Mouse (Mus musculus) embryonic fibroblast, embryonic 13.5 days (primary cell): ENCODE measurements around the gene Tmtc2. TPM values are rescaled to one million over a fixed set of nuclear protein-coding genes. Genes with fewer than 3 reads are reported as not detected.

Experiments used
- H3K27ac ChIP-seq: 2 replicates; pipeline ENCODE4 v1.5.1; 2012; ENCODE audit warnings: low read length, control low read depth, inconsistent platforms; ENCODE audit not compliant: insufficient read depth
- H3K4me1 ChIP-seq: 2 replicates; pipeline ENCODE4 v1.6.1; 2011; ENCODE audit warnings: low read length; ENCODE audit not compliant: control insufficient read depth, insufficient read depth
- H3K4me3 ChIP-seq: 2 replicates; pipeline ENCODE4 v1.5.1; 2011; ENCODE audit warnings: mild to moderate bottlenecking, control low read depth, low read length; ENCODE audit not compliant: insufficient read depth
- CTCF ChIP-seq: IDR thresholded peaks from 2 replicates; pipeline ENCODE4 v1.5.1; 2011; ENCODE audit warnings: mild to moderate bottlenecking, control low read depth, low read length, moderate library complexity, borderline replicate concordance; ENCODE audit not compliant: insufficient read depth
- POLR2A ChIP-seq: IDR thresholded peaks from 2 replicates; pipeline ENCODE4 v1.6.1; 2011; ENCODE audit warnings: low read depth, mild to moderate bottlenecking, control low read depth, low read length, moderate library complexity
- polyA plus RNA-seq: library from polyadenylated mRNA; stranded (reverse); fragments of >200 nt; gene quantifications from 2 replicates; pipeline ENCODE4 v1.2.4, GENCODE M21; 2011; ENCODE audit warnings: low read depth; ENCODE audit not compliant: missing spikeins, insufficient read length

The Tmtc2 gene
- polyA plus RNA-seq, 1 experiment = 8.8 TPM

- TF ChIP-seq CTCF = no peak
- TF ChIP-seq POLR2A = no peak
Measured at GRCm38 (mm10) chr10:105332856-105333255, 241.4 kb downstream of the Tmtc2 start.

GRCm38 (mm10) chr10:105330327-105330726 lies 243.9 kb downstream of the Tmtc2 start:
- H3K4me3 ChIP-seq = no peak overlapping the region
- no peak overlapping the region for H3K27ac ChIP-seq
- H3K4me1 ChIP-seq = no peaks in the 10 kb centered on the region
- TF ChIP-seq CTCF = no peak
- no peak for TF ChIP-seq POLR2A

More at GRCm38 (mm10) chr10:105332856-105333255, 241.4 kb downstream of the Tmtc2 start:
- H3K4me1 ChIP-seq = no peaks in the 10 kb centered on the region
- no peak overlapping the region for H3K4me3 ChIP-seq
- H3K27ac ChIP-seq = no peak overlapping the region

- H3K4me3 ChIP-seq = no peak overlapping the region
- H3K27ac ChIP-seq = no peak overlapping the region
- no peaks in the 10 kb centered on the region for H3K4me1 ChIP-seq
- TF ChIP-seq CTCF = no peak
Measured at GRCm38 (mm10) chr10:105323646-105324192, 250.5 kb downstream of the Tmtc2 start.

- TF ChIP-seq CTCF = no peak
- TF ChIP-seq POLR2A = no peak
Measured at GRCm38 (mm10) chr10:105319299-105320057, 254.8 kb downstream of the Tmtc2 start.

GRCm38 (mm10) chr10:105318869-105319268 lies 255.4 kb downstream of the Tmtc2 start:
- TF ChIP-seq CTCF (no peak), POLR2A (no peak)
- no peak overlapping the region for H3K27ac ChIP-seq
- H3K4me3 ChIP-seq = no peak overlapping the region
- no peaks in the 10 kb centered on the region for H3K4me1 ChIP-seq

More at GRCm38 (mm10) chr10:105319299-105320057, 254.8 kb downstream of the Tmtc2 start:
- no peak overlapping the region for H3K4me3 ChIP-seq
- no peaks in the 10 kb centered on the region for H3K4me1 ChIP-seq
- no peak overlapping the region for H3K27ac ChIP-seq

GRCm38 (mm10) chr10:105312986-105313385 lies 261.3 kb downstream of the Tmtc2 start:
- TF ChIP-seq POLR2A = no peak
- no peak for TF ChIP-seq CTCF
- no peaks in the 10 kb centered on the region for H3K4me1 ChIP-seq
- no peak overlapping the region for H3K27ac ChIP-seq
- no peak overlapping the region for H3K4me3 ChIP-seq

- TF ChIP-seq POLR2A (no peak), CTCF (no peak)
- H3K27ac ChIP-seq = no peak overlapping the region
- H3K4me1 ChIP-seq = no peaks in the 10 kb centered on the region
- no peak overlapping the region for H3K4me3 ChIP-seq
Measured at GRCm38 (mm10) chr10:105297560-105297959, 276.7 kb downstream of the Tmtc2 start.

GRCm38 (mm10) chr10:105292961-105293360 lies 281.3 kb downstream of the Tmtc2 start:
- Histone ChIP-seq H3K27ac (no peak overlapping the region), H3K4me1 (no peaks in the 10 kb centered on the region), H3K4me3 (no peak overlapping the region)
- TF ChIP-seq POLR2A (no peak), CTCF (no peak)

- Histone ChIP-seq H3K4me1 (peaks cover 2% of the 10 kb centered on the region; the same call in 1 of the 2 replicates), H3K4me3 (no peak overlapping the region), H3K27ac (no peak overlapping the region)
- TF ChIP-seq POLR2A (no peak), CTCF (no peak)
Measured at GRCm38 (mm10) chr10:105288472-105288871, 285.8 kb downstream of the Tmtc2 start.

GRCm38 (mm10) chr10:105287575-105287974 lies 286.7 kb downstream of the Tmtc2 start:
- H3K4me3 ChIP-seq = no peak overlapping the region
- TF ChIP-seq POLR2A (no peak), CTCF (no peak)
- no peak overlapping the region for H3K27ac ChIP-seq
- peaks cover 2% of the 10 kb centered on the region; the same call in 1 of the 2 replicates for H3K4me1 ChIP-seq
